In genomic region chr13:21478759-21479670, GRCm38 (mm10) we compare ENCODE assay signal across 8 mouse cellular contexts. TPM values are rescaled to one million over a fixed set of nuclear protein-coding genes. Genes with fewer than 3 reads are reported as not detected.
A peak's percentile ranks its signal among the peaks of the same experiment; 100 is the strongest.
DNase-seq lines count a peak whose midpoint lies in the region; ATAC-seq and TF ChIP-seq lines count a peak whose summit lies in the region.
"Not testable (repeated sequence)": the region's sequence is repeated elsewhere in the genome, so short reads cannot be mapped to it uniquely, and the experiment has no call there.

Gene Zkscan4 (plus strand): TSS chr13:21478907.
Gene Gm10065 (minus strand): TSS chr13:21479441.

- peak within 1 kb of the TSS; percentile 56 for H3K4me2 ChIP-seq in hindbrain, postnatal 0 days (ENCODE audit: low read depth, low read length)
- H3K4me2 ChIP-seq in lung, postnatal 0 days (replicated peaks; ENCODE audit: low read depth, low read length): peak within 1 kb of the TSS; percentile 74

- ATAC-seq in hindbrain, postnatal 0 days: peak; percentile 94
- peak; percentile 92 for ATAC-seq in lung, postnatal 0 days

- H3K27me3 ChIP-seq in hindbrain, postnatal 0 days (ENCODE audit: insufficient read depth, low read length); lung, postnatal 0 days (replicated peaks; ENCODE audit: insufficient read depth, low read length): not testable (repeated sequence)

- TF ChIP-seq CTCF in hindbrain, postnatal 0 days (IDR thresholded peaks at IDR 0.05; ENCODE audit: low read depth): peak; percentile 57
- peak; percentile 51 for TF ChIP-seq CTCF in lung, postnatal 0 days (IDR thresholded peaks at IDR 0.05)

- 0 out of 2 replicates have a peak, but pooled peaks have one; percentile 14 for TF ChIP-seq EP300 in lung, postnatal 0 days (IDR thresholded peaks at IDR 0.05)

- H3K36me3 ChIP-seq in hindbrain, postnatal 0 days (ENCODE audit: insufficient read depth, low read length); lung, postnatal 0 days (ENCODE audit: insufficient read depth, low read length): not testable (repeated sequence)

- peak; percentile 82 for DNase-seq in adrenal gland, postnatal 10 days
- DNase-seq in embryo, embryonic 9.5 days (ENCODE audit: extremely low spot score): peak; percentile 73
- DNase-seq in gastrocnemius, postnatal 25 days: peak; percentile 31
- DNase-seq in hindbrain, postnatal 0 days (ENCODE audit: low spot score): peak; percentile 93
- DNase-seq in left cerebral cortex, adult 11 months (ENCODE audit: low spot score): peak; percentile 57
- DNase-seq in lung, postnatal 0 days (ENCODE audit: low spot score): peak; percentile 81
- DNase-seq in ovary, postnatal 10 days (ENCODE audit: low spot score): peak; percentile 45
- DNase-seq in thymus, postnatal 4 days: peak; percentile 38

- not testable (repeated sequence) for H3K4me1 ChIP-seq in hindbrain, postnatal 0 days (ENCODE audit: insufficient read depth, low read length); lung, postnatal 0 days (ENCODE audit: insufficient read depth, low read depth, low read length)

- H3K9me3 ChIP-seq in hindbrain, postnatal 0 days (ENCODE audit: low read length); lung, postnatal 0 days (ENCODE audit: low read length): not testable (repeated sequence)

- peak within 1 kb of the TSS; percentile 57 for H3K4me3 ChIP-seq in hindbrain, postnatal 0 days (ENCODE audit: low read length)
- peak within 1 kb of the TSS; percentile 51 for H3K4me3 ChIP-seq in lung, postnatal 0 days (ENCODE audit: low read depth, low read length)

- H3K27ac ChIP-seq in hindbrain, postnatal 0 days: peak within 1 kb of the TSS; percentile 90
- peak within 1 kb of the TSS; percentile 76 for H3K27ac ChIP-seq in lung, postnatal 0 days (ENCODE audit: low read length)

- WGBS in hindbrain, postnatal 0 days: 3% methylated on average over 27 of the region's 31 CpGs
- WGBS in lung, postnatal 0 days: 4% methylated on average over 21 of the region's 31 CpGs

- H3K9ac ChIP-seq in hindbrain, postnatal 0 days (replicated peaks; ENCODE audit: low read length): peak within 1 kb of the TSS; percentile 70
- H3K9ac ChIP-seq in lung, postnatal 0 days (replicated peaks; ENCODE audit: low read depth): peak within 1 kb of the TSS; percentile 41

RNA-seq across cellular contexts. Expression of gene Zkscan4, which starts in this region (rescaled TPM):
- total RNA-seq in adrenal gland, postnatal 10 days (2021): 1 to 10 TPM; 2.4 to 3.4 TPM
- under 1 TPM; 0.41 to 0.59 TPM for total RNA-seq in gastrocnemius, postnatal 25 days (2021)
- total RNA-seq in hindbrain, postnatal 0 days (2014; rRNA removed): 6.0 and 6.2 TPM in 2 replicates
- 5.1 and 5.6 TPM in 2 replicates for polyA plus RNA-seq in hindbrain, postnatal 0 days (2015; fragmentation: Nextera tagmentation; extraction: Ambion mirVana)
- 5.1 and 5.2 TPM in 2 replicates for polyA plus RNA-seq in lung, postnatal 0 days (2015; fragmentation: Nextera tagmentation; extraction: Ambion mirVana)

RNA-seq across cellular contexts. Expression of gene Gm10065, which starts in this region (rescaled TPM):
- total RNA-seq in adrenal gland, postnatal 10 days (2021): not detected
- total RNA-seq in gastrocnemius, postnatal 25 days (2021): not detected
- total RNA-seq in hindbrain, postnatal 0 days (2014; rRNA removed): not detected in 2 replicates
- polyA plus RNA-seq in hindbrain, postnatal 0 days (2015; fragmentation: Nextera tagmentation; extraction: Ambion mirVana): not detected in 2 replicates
- not detected in 2 replicates for polyA plus RNA-seq in lung, postnatal 0 days (2015; fragmentation: Nextera tagmentation; extraction: Ambion mirVana)

Comparison
In these comparisons a context has a peak if more than half of its experiments do, and no peak if none do; other contexts are left out.
1. Peak in every context shown above with its lines: DNase-seq, ATAC-seq, H3K4me3 ChIP-seq and H3K27ac ChIP-seq.
2. Peak in DNase-seq in gastrocnemius, postnatal 25 days; RNA of the genes that start here not detected or under 1 TPM.
3. DNase-seq: peak in every context shown above with its lines; median percentile 93 in hindbrain, postnatal 0 days; 82 in adrenal gland, postnatal 10 days; 81 in lung, postnatal 0 days; 73 in embryo, embryonic 9.5 days; 57 in left cerebral cortex, adult 11 months; 45 in ovary, postnatal 10 days; 38 in thymus, postnatal 4 days; 31 in gastrocnemius, postnatal 25 days.